Mouse (Mus musculus) stomach, embryonic 16.5 days (tissue): ENCODE data around the gene Hps3. TPM values are rescaled to one million over a fixed set of nuclear protein-coding genes. Genes with fewer than 3 reads are reported as not detected.
"Not testable (repeated sequence)": the region's sequence is repeated elsewhere in the genome, so short reads cannot be mapped to it uniquely, and the experiment has no call there.

Experiments used
- ATAC-seq: fragments of 200-750 bp; cut with Nextera tagmentation; 2 replicates; pipeline ENCODE4 v1.8.0; 2017; ENCODE audit warnings: moderate number of reproducible peaks, moderate TSS enrichment; ENCODE audit not compliant: insufficient read depth, low FRiP score
- H3K27ac ChIP-seq: fragments of 300-500 bp; sonication (generic); 2 replicates; pipeline ENCODE4 v1.5.1; 2014; ENCODE audit warnings: low read length
- H3K27me3 ChIP-seq: fragments of 300-500 bp; sonication (generic); 2 replicates; pipeline ENCODE4 v1.6.1; 2014; ENCODE audit warnings: low read length, control low read depth, mixed read lengths; ENCODE audit not compliant: control insufficient read depth, insufficient read depth
- H3K36me3 ChIP-seq: fragments of 300-500 bp; sonication (generic); 2 replicates; pipeline ENCODE4 v1.6.1; 2014; ENCODE audit warnings: low read length; ENCODE audit not compliant: control insufficient read depth, insufficient read depth
- H3K4me1 ChIP-seq: fragments of 300-500 bp; sonication (generic); 2 replicates; pipeline ENCODE4 v1.6.1; 2014; ENCODE audit warnings: low read length, control low read depth, mixed read lengths; ENCODE audit not compliant: control insufficient read depth, insufficient read depth
- H3K4me2 ChIP-seq: fragments of 300-500 bp; sonication (generic); 2 replicates; pipeline ENCODE4 v1.6.1; 2014; ENCODE audit warnings: low read depth, low read length, mixed read lengths
- H3K4me3 ChIP-seq: fragments of 300-500 bp; sonication (generic); replicated peaks from 2 replicates; pipeline ENCODE4 v1.5.1; 2014; ENCODE audit warnings: mild to moderate bottlenecking, low read length
- H3K9ac ChIP-seq: fragments of 300-500 bp; sonication (generic); 2 replicates; pipeline ENCODE4 v1.6.1; 2014; ENCODE audit warnings: low read length
- H3K9me3 ChIP-seq: fragments of 300-500 bp; sonication (generic); replicated peaks from 2 replicates; pipeline ENCODE4 v1.6.1; 2016; ENCODE audit warnings: low read length, control low read depth; ENCODE audit not compliant: control insufficient read depth
- WGBS: fragments of 180-500 bp; shearing (Covaris S2); extraction: QIAGEN DNeasy Blood & Tissue Kit; methylation state at CpG from one replicate; pipeline ENCODE4 v1.1.7; 2014; 5-methylcytosine and 5-hydroxymethylcytosine counted together
- polyA plus RNA-seq: library from polyadenylated mRNA; unstranded; fragments of >200 nt; fragmentation: Nextera tagmentation; extraction: Ambion mirVana; gene quantifications from 2 replicates; pipeline ENCODE4 v1.2.1, GENCODE M21; 2015

Hps3 gene
- polyA plus RNA-seq, 1 experiment from 2014 or later = 10.6 TPM

GRCm38 (mm10) chr3:20010905-20011304 lies 24.2 kb downstream of the Hps3 start:
- not testable (repeated sequence) for ATAC-seq, H3K4me1 ChIP-seq, H3K36me3 ChIP-seq, H3K27ac ChIP-seq, H3K9me3 ChIP-seq, H3K9ac ChIP-seq, H3K4me2 ChIP-seq, H3K27me3 ChIP-seq, H3K4me3 ChIP-seq
- 70% methylated on average over 7 of the region's 7 CpGs for WGBS

- Histone ChIP-seq H3K4me1 (no peaks in the 10 kb centered on the region), H3K4me3 (no peak overlapping the region), H3K9me3 (no peaks in the 10 kb centered on the region), H3K27ac (no peak overlapping the region), H3K4me2 (no peak overlapping the region), H3K27me3 (no peaks in the 10 kb centered on the region), H3K36me3 (peaks cover 8% of the 10 kb centered on the region), H3K9ac (no peak overlapping the region)
- WGBS = 89% methylated on average over 9 of the region's 9 CpGs
- ATAC-seq = no peak
These were observed 24.7 kb downstream of the Hps3 start for GRCm38 (mm10) chr3:20010464-20010863.

- peaks cover 5% of the 10 kb centered on the region; the same call in 1 of the 2 replicates for H3K36me3 ChIP-seq
- no peak for ATAC-seq
- H3K4me1 ChIP-seq = no peaks in the 10 kb centered on the region
- H3K9me3 ChIP-seq = no peaks in the 10 kb centered on the region
- no peak overlapping the region for H3K9ac ChIP-seq
- no peak overlapping the region for H3K4me3 ChIP-seq
- no peak overlapping the region for H3K27ac ChIP-seq
- WGBS = 73% methylated on average over 5 of the region's 5 CpGs
- H3K27me3 ChIP-seq = no peaks in the 10 kb centered on the region
- no peak overlapping the region for H3K4me2 ChIP-seq
These were observed 27.4 kb downstream of the Hps3 start for GRCm38 (mm10) chr3:20007759-20008158.

- ATAC-seq = no peak
These were observed 27.8 kb downstream of the Hps3 start for GRCm38 (mm10) chr3:20007275-20007674.

GRCm38 (mm10) chr3:20005611-20006010 lies 29.5 kb downstream of the Hps3 start:
- Histone ChIP-seq H3K27me3 (no peaks in the 10 kb centered on the region), H3K4me3 (no peak overlapping the region), H3K4me1 (no peaks in the 10 kb centered on the region), H3K36me3 (peaks cover 5% of the 10 kb centered on the region; the same call in 1 of the 2 replicates), H3K4me2 (no peak overlapping the region), H3K9me3 (no peaks in the 10 kb centered on the region), H3K9ac (no peak overlapping the region), H3K27ac (no peak overlapping the region)
- 70% methylated on average over 1 of the region's 1 CpGs for WGBS
- ATAC-seq = no peak

More at GRCm38 (mm10) chr3:20007275-20007674, 27.8 kb downstream of the Hps3 start:
- no peaks in the 10 kb centered on the region for H3K4me1 ChIP-seq
- no peaks in the 10 kb centered on the region for H3K27me3 ChIP-seq
- no peak overlapping the region for H3K4me2 ChIP-seq
- no peak overlapping the region for H3K4me3 ChIP-seq
- WGBS = 71% methylated on average over 4 of the region's 4 CpGs
- H3K27ac ChIP-seq = no peak overlapping the region
- no peaks in the 10 kb centered on the region for H3K9me3 ChIP-seq
- H3K36me3 ChIP-seq = peaks cover 5% of the 10 kb centered on the region; the same call in 1 of the 2 replicates
- no peak overlapping the region for H3K9ac ChIP-seq

- WGBS = 84% methylated on average over 8 of the region's 8 CpGs
- Histone ChIP-seq H3K9me3 (no peaks in the 10 kb centered on the region), H3K4me1 (no peaks in the 10 kb centered on the region), H3K27me3 (no peaks in the 10 kb centered on the region), H3K27ac (no peak overlapping the region), H3K4me2 (no peak overlapping the region), H3K36me3 (peaks cover 3% of the 10 kb centered on the region; the same call in 1 of the 2 replicates), H3K4me3 (no peak overlapping the region), H3K9ac (no peak overlapping the region)
- ATAC-seq = no peak
These were observed 30.7 kb downstream of the Hps3 start for GRCm38 (mm10) chr3:20004422-20004821.

GRCm38 (mm10) chr3:20002786-20003185 lies 32.3 kb downstream of the Hps3 start:
- no peak for ATAC-seq
- H3K27me3 ChIP-seq = no peaks in the 10 kb centered on the region
- H3K4me1 ChIP-seq = no peaks in the 10 kb centered on the region
- no peak overlapping the region for H3K4me3 ChIP-seq
- no peak overlapping the region for H3K27ac ChIP-seq
- no peaks in the 10 kb centered on the region for H3K9me3 ChIP-seq
- no peaks in the 10 kb centered on the region for H3K36me3 ChIP-seq
- 75% methylated on average over 5 of the region's 5 CpGs for WGBS
- H3K9ac ChIP-seq = no peak overlapping the region
- H3K4me2 ChIP-seq = no peak overlapping the region

- H3K27me3 ChIP-seq = no peaks in the 10 kb centered on the region
- WGBS = 79% methylated on average over 4 of the region's 4 CpGs
- H3K36me3 ChIP-seq = no peaks in the 10 kb centered on the region; the same call in 1 of the 2 replicates
- no peak overlapping the region for H3K9ac ChIP-seq
- H3K9me3 ChIP-seq = no peaks in the 10 kb centered on the region
- ATAC-seq = no peak
- H3K4me2 ChIP-seq = no peak overlapping the region
- H3K4me1 ChIP-seq = no peaks in the 10 kb centered on the region
- H3K4me3 ChIP-seq = no peak overlapping the region
- no peak overlapping the region for H3K27ac ChIP-seq
These were observed 34.3 kb downstream of the Hps3 start for GRCm38 (mm10) chr3:20000806-20001205.

- ATAC-seq = no peak
- 81% methylated on average over 2 of the region's 2 CpGs for WGBS
- Histone ChIP-seq H3K27me3 (no peaks in the 10 kb centered on the region), H3K9me3 (no peaks in the 10 kb centered on the region), H3K9ac (no peak overlapping the region), H3K4me2 (no peak overlapping the region), H3K4me3 (no peak overlapping the region), H3K4me1 (no peaks in the 10 kb centered on the region), H3K36me3 (no peaks in the 10 kb centered on the region; the same call in 1 of the 2 replicates), H3K27ac (no peak overlapping the region)
These were observed 35.6 kb downstream of the Hps3 start for GRCm38 (mm10) chr3:19999551-19999950.

GRCm38 (mm10) chr3:19992388-19992787 lies 42.7 kb downstream of the Hps3 start:
- Histone ChIP-seq H3K4me3 (no peak overlapping the region), H3K27me3 (no peaks in the 10 kb centered on the region), H3K9me3 (no peaks in the 10 kb centered on the region), H3K9ac (no peak overlapping the region), H3K36me3 (no peaks in the 10 kb centered on the region; the same call in 1 of the 2 replicates), H3K4me1 (no peaks in the 10 kb centered on the region), H3K27ac (no peak overlapping the region), H3K4me2 (no peak overlapping the region)
- WGBS = 75% methylated on average over 4 of the region's 4 CpGs
- no peak for ATAC-seq
